Mouse (Mus musculus): ENCODE measurements around the gene Prss53. TPM values are rescaled to one million over a fixed set of nuclear protein-coding genes. Genes with fewer than 3 reads are reported as not detected.

Gene Prss53
- total and polyA plus RNA-seq, 3 experiments, result 0.30 TPM; not detected in 2

GRCm38 (mm10) chr7:127874812-127875626 lies 15.8 kb downstream of the Prss53 start:
- H3K4me1 ChIP-seq (ENCODE audit: control insufficient read depth in 1 of 2, insufficient read depth in 2 of 2), result peaks cover 6 to 33% of the 10 kb centered on the region in 2 experiments
- peak overlapping the region; percentile 66 to 99 (median 98) for H3K4me3 ChIP-seq (replicated peaks in 1 of 3; ENCODE audit: low read depth in 2 of 3, low read length in 2 of 3, poor library complexity in 1 of 3)
- in situ Hi-C loops (cut with MboI; ENCODE audit: low pct_ligation_motif_present, low pct_unique_long_range_greater_than_20kb, low sequenced_read_pairs) (no loop called here), dilution Hi-C loops (cut with MboI; ENCODE audit: extremely low pct_ligation_motif_present, extremely low pct_unique_long_range_greater_than_20kb, low sequenced_read_pairs) (no loop called here)
- H3K9me3 ChIP-seq (replicated peaks; ENCODE audit: low read length), result peaks cover 18% of the 10 kb centered on the region
- no peak for TF ChIP-seq ETS1 (conservative IDR thresholded peaks at IDR 0.05; ENCODE audit: low read depth, low read length)
- TF ChIP-seq ZNF384 (IDR thresholded peaks at IDR 0.05; ENCODE audit: low read depth, low read length), result peak; percentile 70
- DNase-seq (ENCODE audit: extremely low read depth), result no peak
- H3K4me2 ChIP-seq (ENCODE audit: insufficient read depth, low read depth, poor library complexity, severe bottlenecking), result peak overlapping the region; percentile 89
- H3K27me3 ChIP-seq (replicated peaks), result no peaks in the 10 kb centered on the region
- H3K9ac ChIP-seq (ENCODE audit: insufficient read depth, low read depth), result peak overlapping the region; percentile 87; the same call in 1 of the 2 replicates
- peaks cover 18 to 47% of the 10 kb centered on the region in 2 experiments for H3K36me3 ChIP-seq (replicated peaks in 1 of 2; ENCODE audit: control insufficient read depth in 1 of 2, insufficient read depth in 1 of 2, low read length in 1 of 2)
- H3K27ac ChIP-seq (ENCODE audit: insufficient read depth, low read depth), result no peak overlapping the region
- peaks cover 27% of the 10 kb centered on the region for H3K79me2 ChIP-seq (replicated peaks; ENCODE audit: control insufficient read depth, extremely low read depth, insufficient read depth, poor library complexity, severe bottlenecking)

DNA sequence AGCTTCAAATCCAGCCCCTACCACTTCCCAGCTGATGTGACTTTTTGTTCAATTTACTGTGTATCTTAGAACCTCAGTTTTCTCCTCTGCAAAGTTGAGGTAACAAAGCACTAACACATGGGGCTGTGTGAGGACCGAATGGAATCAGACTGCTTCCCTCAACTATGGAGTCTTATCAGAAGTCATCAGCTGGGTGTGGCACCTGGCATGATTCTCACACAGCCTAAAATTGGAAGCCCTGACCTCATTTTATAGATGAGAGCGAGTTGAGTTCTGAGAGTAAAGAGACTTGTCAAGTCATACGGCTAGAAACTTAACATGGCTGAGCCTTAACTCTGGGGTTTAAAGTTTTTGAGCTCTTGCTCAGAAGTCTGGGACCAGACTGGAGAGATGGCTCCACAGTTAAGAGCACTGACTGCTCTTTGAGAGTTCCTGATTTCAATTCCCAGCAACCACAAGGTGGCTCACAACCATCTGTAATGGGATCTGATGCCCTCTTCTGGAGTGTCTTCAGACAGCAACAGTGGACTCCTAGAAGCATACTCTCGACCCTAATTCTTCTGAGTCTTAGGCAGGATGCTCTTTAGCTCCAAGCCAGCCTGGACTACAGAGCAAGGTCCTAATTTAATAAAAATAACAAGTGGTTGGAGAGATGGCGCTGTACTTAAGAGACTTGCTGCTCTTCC lies 20.5 kb downstream of the Prss53 start:
- in situ Hi-C loops (cut with MboI; ENCODE audit: low pct_ligation_motif_present, low pct_unique_long_range_greater_than_20kb, low sequenced_read_pairs), result no loop called here
- peaks cover 12% of the 10 kb centered on the region for H3K79me2 ChIP-seq (replicated peaks; ENCODE audit: control insufficient read depth, extremely low read depth, insufficient read depth, poor library complexity, severe bottlenecking)
- H3K27me3 ChIP-seq (replicated peaks), result no peaks in the 10 kb centered on the region
- H3K36me3 ChIP-seq (replicated peaks in 1 of 2; ENCODE audit: control insufficient read depth in 1 of 2, insufficient read depth in 1 of 2, low read length in 1 of 2), result peaks cover 28 to 70% of the 10 kb centered on the region in 2 experiments
- dilution Hi-C loops (cut with MboI; ENCODE audit: extremely low pct_ligation_motif_present, extremely low pct_unique_long_range_greater_than_20kb, low sequenced_read_pairs), result no loop called here
- peak; percentile 14 for DNase-seq (ENCODE audit: extremely low read depth)
- H3K9ac ChIP-seq (ENCODE audit: insufficient read depth, low read depth), result no peak overlapping the region
- TF ChIP-seq ELF1 (IDR thresholded peaks at IDR 0.05; ENCODE audit: low read depth, low read length) (no peak), RAD21 (IDR thresholded peaks at IDR 0.05; ENCODE audit: low read depth, low read length) (peak; percentile 5), CTCF (conservative IDR thresholded peaks at IDR 0.05 in 1 of 2, IDR thresholded peaks at IDR 0.05 in 1 of 2; ENCODE audit: low read depth in 2 of 2, low read length in 2 of 2) (peak in 1 of 2 experiments; percentile 77; a peak in 3 of 4 replicates), USF2 (conservative IDR thresholded peaks at IDR 0.05; ENCODE audit: low read depth, low read length) (no peak), SMC3 (IDR thresholded peaks at IDR 0.05; ENCODE audit: low read depth, low read length) (peak; percentile 35)
- no peak overlapping the region for H3K4me2 ChIP-seq (ENCODE audit: insufficient read depth, low read depth, poor library complexity, severe bottlenecking)
- no peak overlapping the region for H3K27ac ChIP-seq (ENCODE audit: insufficient read depth, low read depth)
- no peak overlapping the region for H3K4me3 ChIP-seq (replicated peaks in 1 of 3; ENCODE audit: low read depth in 2 of 3, low read length in 2 of 3, poor library complexity in 1 of 3)
- H3K9me3 ChIP-seq (replicated peaks; ENCODE audit: low read length), result no peaks in the 10 kb centered on the region
- peaks cover 0 to 26% of the 10 kb centered on the region in 2 experiments; a peak in 2 of 4 replicates for H3K4me1 ChIP-seq (ENCODE audit: control insufficient read depth in 1 of 2, insufficient read depth in 2 of 2)

- DNase-seq (ENCODE audit: extremely low read depth), result no peak
- Histone ChIP-seq H3K36me3 (replicated peaks in 1 of 2; ENCODE audit: control insufficient read depth in 1 of 2, insufficient read depth in 1 of 2, low read length in 1 of 2) (peaks cover 28 to 80% of the 10 kb centered on the region in 2 experiments), H3K4me3 (replicated peaks in 1 of 3; ENCODE audit: low read depth in 2 of 3, low read length in 2 of 3, poor library complexity in 1 of 3) (no peak overlapping the region), H3K27ac (ENCODE audit: insufficient read depth, low read depth) (no peak overlapping the region), H3K4me2 (ENCODE audit: insufficient read depth, low read depth, poor library complexity, severe bottlenecking) (no peak overlapping the region), H3K9me3 (replicated peaks; ENCODE audit: low read length) (no peaks in the 10 kb centered on the region), H3K4me1 (ENCODE audit: control insufficient read depth in 1 of 2, insufficient read depth in 2 of 2) (peaks cover 0 to 21% of the 10 kb centered on the region in 2 experiments; a peak in 2 of 4 replicates), H3K79me2 (replicated peaks; ENCODE audit: control insufficient read depth, extremely low read depth, insufficient read depth, poor library complexity, severe bottlenecking) (peaks cover 3% of the 10 kb centered on the region), H3K27me3 (replicated peaks) (no peaks in the 10 kb centered on the region), H3K9ac (ENCODE audit: insufficient read depth, low read depth) (no peak overlapping the region)
- TF ChIP-seq CHD1 (IDR thresholded peaks at IDR 0.05; ENCODE audit: low read depth, low read length), result no peak
- TF ChIP-seq TBP (conservative IDR thresholded peaks at IDR 0.05; ENCODE audit: low read depth, low read length), result no peak
- TF ChIP-seq ZC3H11A (IDR thresholded peaks at IDR 0.05; ENCODE audit: low read depth, low read length), result no peak
- no peak for TF ChIP-seq SMC3 (IDR thresholded peaks at IDR 0.05; ENCODE audit: low read depth, low read length)
- TF ChIP-seq ZKSCAN1 (IDR thresholded peaks at IDR 0.05; ENCODE audit: borderline replicate concordance, low read depth, low read length), result no peak
- no peak for TF ChIP-seq KAT2A (IDR thresholded peaks at IDR 0.05; ENCODE audit: insufficient replicate concordance, low read length)
- TF ChIP-seq SIN3A (IDR thresholded peaks at IDR 0.05; ENCODE audit: low read length), result no peak
- TF ChIP-seq UBTF (IDR thresholded peaks at IDR 0.05; ENCODE audit: low read depth, low read length), result no peak
- TF ChIP-seq TCF12 (IDR thresholded peaks at IDR 0.05; ENCODE audit: low read depth, low read length), result no peak
- TF ChIP-seq MXI1 (IDR thresholded peaks at IDR 0.05; ENCODE audit: low read depth, low read length), result no peak
- TF ChIP-seq ELF1 (IDR thresholded peaks at IDR 0.05; ENCODE audit: low read depth, low read length), result no peak
- no peak for TF ChIP-seq MAX (IDR thresholded peaks at IDR 0.05; ENCODE audit: low read length)
- TF ChIP-seq MAFK (IDR thresholded peaks at IDR 0.05; ENCODE audit: insufficient replicate concordance, low read length), result no peak
- no peak for TF ChIP-seq RAD21 (IDR thresholded peaks at IDR 0.05; ENCODE audit: low read depth, low read length)
- TF ChIP-seq NRF1 (IDR thresholded peaks at IDR 0.05; ENCODE audit: low read depth, low read length), result no peak
- TF ChIP-seq MYC (IDR thresholded peaks at IDR 0.05; ENCODE audit: low read depth, low read length), result no peak
- no peak for TF ChIP-seq RCOR1 (conservative IDR thresholded peaks at IDR 0.05; ENCODE audit: low read depth, low read length)
- in situ Hi-C loops (cut with MboI; ENCODE audit: low pct_ligation_motif_present, low pct_unique_long_range_greater_than_20kb, low sequenced_read_pairs) (no loop called here), dilution Hi-C loops (cut with MboI; ENCODE audit: extremely low pct_ligation_motif_present, extremely low pct_unique_long_range_greater_than_20kb, low sequenced_read_pairs) (no loop called here)
These were observed 21.5 kb downstream of the Prss53 start for GRCm38 (mm10) chr7:127869149-127869810.

Measured in CH12.LX (cell line).